Mouse (Mus musculus): ENCODE measurements around the gene Apba2.

GRCm38 (mm10) chr7:64753678-64754077, 252.2 kb downstream of the Apba2 start:
- TF ChIP-seq POLR2A (IDR thresholded peaks at IDR 0.05; ENCODE audit: low read depth, low read length): no peak
- no peak for TF ChIP-seq CTCF (IDR thresholded peaks at IDR 0.05; ENCODE audit: borderline replicate concordance, insufficient read depth, low read length)

All from embryonic fibroblast, embryonic 13.5 days (primary cell).